Mouse (Mus musculus) right cerebral cortex, postnatal 25 days (tissue): ENCODE data around the gene Ugt1a6a.
"Not testable (repeated sequence)": the region's sequence is repeated elsewhere in the genome, so short reads cannot be mapped to it uniquely, and the experiment has no call there.

Experiments used
- DNase-seq: peaks from one replicate; pipeline ENCODE4 v3.0.0; 2022

Ugt1a6a gene

GRCm38 (mm10) chr1:88135229-88135904, 758 bp downstream of the Ugt1a6a start:
- not testable (repeated sequence) for DNase-seq

DNA sequence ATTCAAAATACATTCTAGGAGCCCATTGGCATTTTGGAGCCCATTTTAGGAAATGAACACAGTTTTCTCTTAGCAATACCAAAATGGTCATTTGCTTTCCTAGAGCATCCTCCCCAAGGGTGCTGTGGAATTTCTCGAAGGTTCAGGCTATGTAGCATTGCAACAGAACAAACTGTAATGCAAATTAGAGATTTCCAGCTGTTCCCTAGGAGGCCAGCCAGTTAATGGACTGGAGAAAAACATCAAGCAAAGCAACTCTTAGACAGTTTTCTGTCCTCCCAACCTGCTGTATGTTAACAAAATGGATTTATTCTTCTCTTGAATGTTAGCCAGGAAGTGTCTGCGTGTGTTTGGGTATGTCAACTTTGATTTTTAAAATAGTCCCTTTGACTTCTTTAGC, 2.0 kb downstream of the Ugt1a6a start:
- no peak for DNase-seq

- DNase-seq = no peak
Observed at GRCm38 (mm10) chr1:88137264-88137663, 2.7 kb downstream of the Ugt1a6a start.

DNA sequence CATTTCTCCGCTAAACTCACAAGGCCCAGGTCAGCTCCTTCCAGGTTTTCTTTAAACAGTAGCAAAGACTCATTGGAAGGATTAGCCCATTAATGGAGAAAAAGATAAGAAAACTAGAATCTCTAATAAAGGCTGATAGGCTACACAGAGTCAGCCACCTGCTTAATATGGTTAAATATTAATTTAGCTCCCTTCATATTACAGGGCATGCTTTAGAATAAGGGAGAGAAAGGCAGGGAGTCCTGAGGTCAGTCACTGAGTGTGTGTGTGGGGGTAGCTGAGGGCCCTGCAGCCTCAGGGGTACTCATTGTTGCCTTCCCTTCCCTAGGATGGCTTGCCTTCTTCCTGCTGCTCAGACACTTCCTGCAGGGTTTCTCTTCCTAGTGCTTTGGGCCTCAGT, 3.5 kb downstream of the Ugt1a6a start:
- DNase-seq = no peak

DNA sequence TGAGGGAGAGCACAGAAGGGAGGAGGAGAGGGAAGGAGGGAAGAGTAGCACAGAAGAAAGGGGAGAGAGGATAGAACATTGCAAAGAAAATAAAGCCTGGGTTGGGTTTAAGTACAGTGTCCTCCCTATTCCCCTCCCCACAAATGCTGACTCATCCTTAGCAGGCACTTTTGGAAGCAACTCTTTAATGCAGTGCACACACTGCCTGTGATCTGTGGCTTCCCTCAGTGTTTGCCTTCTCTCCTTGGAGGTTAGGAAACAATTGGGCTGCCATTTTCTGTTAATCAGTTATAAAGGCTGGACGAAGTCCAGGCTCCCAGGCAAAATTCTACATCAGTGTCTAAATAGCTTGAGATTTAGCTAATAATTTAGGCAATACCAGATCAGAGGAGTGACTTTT, 5.9 kb downstream of the Ugt1a6a start:
- DNase-seq = not testable (repeated sequence)

DNA sequence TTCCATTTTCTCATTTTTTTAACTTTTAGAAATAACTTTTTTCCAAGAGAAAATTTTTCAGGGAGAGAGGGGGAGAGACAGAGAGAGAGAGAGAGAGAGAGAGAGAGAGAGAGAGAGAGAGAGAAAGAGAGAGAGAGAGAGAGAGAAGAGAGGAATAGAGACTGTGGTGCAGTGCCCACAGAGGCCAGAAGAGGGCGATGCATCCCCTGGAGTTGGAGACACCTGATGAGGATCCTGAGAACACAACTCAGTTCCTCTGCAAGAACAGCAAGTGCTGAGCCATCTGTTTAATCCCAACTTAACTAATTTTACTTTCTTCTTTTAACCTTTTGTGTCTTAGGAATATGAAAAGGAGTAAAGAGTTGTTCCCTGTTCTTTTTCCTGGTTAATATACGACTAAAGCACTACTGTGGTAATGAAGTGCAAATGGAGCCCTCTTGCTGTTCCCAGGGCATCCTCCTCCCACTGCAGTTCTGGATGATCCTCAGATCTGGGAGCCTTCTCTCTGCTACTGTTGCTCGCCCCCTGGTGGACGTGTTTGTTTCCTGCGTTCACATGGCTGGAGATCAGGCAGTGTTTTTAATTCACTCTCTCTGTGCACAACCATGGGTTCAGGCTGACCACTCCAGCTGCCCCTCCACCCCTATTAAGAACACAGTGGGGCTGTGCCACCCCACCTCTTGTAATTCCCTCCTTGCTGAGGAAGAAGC, 9.5 kb downstream of the Ugt1a6a start:
- not testable (repeated sequence) for DNase-seq

- DNase-seq = not testable (repeated sequence)
Observed at GRCm38 (mm10) chr1:88145278-88145677, 10.7 kb downstream of the Ugt1a6a start.

DNA sequence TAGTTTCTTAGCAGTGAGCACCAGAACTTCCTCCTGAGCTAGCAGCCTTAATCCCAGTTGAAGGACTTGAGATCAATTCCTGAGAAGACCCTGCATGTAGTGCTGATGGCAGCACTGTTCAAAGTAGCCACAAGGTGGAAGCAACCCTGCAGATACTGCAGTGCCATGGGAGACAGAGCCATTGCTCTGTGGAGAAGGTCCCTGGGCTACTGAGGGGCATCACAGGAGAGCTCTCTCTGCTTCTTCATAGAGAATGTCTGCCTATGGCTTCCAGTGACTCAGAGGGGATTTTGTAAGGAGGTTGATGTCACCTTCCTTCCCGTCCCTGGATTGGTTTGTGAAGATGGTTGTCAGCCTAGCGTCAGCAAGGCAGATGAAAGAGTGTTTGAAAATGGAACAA, 15.5 kb downstream of the Ugt1a6a start:
- not testable (repeated sequence) for DNase-seq

DNA sequence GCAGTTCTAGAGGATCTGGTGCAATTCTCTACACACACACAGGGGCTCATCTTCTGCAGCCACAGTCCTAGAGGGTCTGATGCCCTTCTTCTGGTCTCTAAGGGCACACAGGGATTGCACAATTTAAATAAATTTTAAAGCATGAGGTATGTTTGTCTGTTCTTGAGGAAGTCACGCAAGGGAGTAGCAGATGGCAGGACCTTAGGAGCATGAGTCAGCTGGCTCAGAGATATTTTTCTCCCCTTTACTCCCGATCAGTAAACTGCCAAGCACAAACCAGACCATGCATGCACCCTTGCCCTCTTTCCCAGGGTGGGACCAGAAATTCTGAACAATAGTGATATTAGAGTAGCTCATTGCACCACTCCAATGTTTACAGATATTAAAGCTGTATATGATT, 23.8 kb downstream of the Ugt1a6a start:
- DNase-seq = no peak

DNA sequence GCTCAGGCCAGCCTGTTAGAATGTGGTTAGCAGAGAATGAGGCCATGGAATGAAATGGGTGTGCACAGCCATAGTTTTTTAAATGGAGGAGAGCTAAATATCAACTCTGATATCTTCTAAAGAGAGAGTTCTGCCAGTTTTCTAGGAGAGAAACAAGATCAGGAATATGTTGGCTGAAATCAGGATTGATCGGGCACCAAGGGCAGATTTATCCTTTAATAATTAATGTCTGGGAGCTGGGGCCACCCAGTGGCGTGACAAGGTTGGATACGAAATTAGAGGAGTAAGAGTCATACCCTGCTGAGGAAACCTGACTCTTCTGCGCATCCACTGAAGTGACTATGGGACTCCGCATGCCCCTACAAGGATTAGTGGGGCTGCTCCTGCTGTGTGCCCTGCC, 31.1 kb downstream of the Ugt1a6a start, which contains the start of gene Ugt1a5:
Gene Ugt1a5 (plus strand): TSS at position 302 of the 400 bp plus-strand sequence.
- DNase-seq = no peak

- not testable (repeated sequence) for DNase-seq
Observed at GRCm38 (mm10) chr1:88172190-88172589, 37.6 kb downstream of the Ugt1a6a start.

GRCm38 (mm10) chr1:88179657-88180056, 45.0 kb downstream of the Ugt1a6a start:
- DNase-seq = no peak

GRCm38 (mm10) chr1:88186325-88186935, 51.8 kb downstream of the Ugt1a6a start:
- DNase-seq = no peak

DNA sequence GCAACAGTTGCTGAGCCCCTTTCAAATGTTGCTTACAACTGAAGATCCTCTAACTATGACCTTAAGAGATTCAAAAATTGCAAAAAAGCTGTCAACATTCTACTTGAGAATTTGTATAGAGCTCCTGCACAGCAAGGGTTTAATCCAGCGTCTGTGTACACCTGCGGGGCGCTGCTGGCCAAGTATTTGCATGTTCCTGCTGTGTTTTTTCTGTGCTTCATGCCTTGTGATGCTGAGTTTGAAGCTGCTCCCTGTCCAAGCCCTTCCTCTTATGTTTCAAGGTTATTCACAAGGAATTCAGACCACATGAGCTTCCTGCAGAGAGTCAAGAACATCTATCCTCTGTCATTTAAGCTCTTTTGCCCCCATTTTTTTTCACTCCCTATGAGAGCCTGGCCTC, 57.5 kb downstream of the Ugt1a6a start:
- DNase-seq = no peak

DNA sequence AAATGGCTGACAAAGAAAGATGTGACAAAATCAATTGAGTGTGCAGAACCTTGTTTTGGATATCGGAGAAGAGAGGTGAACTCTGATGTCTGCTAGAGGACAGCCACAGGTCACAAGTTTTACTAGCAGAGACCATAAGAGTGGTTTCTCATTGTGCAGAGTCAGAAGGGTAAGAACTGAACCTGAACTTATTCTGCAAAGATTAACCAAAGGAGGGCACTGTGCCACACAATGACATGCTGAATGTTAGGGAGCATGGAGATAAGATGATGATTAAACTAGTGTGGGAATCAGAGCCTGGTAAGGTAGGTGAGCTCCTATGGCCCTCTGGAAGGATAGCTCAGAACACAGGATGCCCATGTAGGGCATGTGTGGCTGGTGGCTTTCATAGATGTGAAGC, 61.1 kb downstream of the Ugt1a6a start:
- no peak for DNase-seq

- DNase-seq = no peak
Observed at GRCm38 (mm10) chr1:88197443-88197842, 62.8 kb downstream of the Ugt1a6a start.

GRCm38 (mm10) chr1:88199996-88200395, 65.4 kb downstream of the Ugt1a6a start:
- no peak for DNase-seq

- DNase-seq = no peak
Observed at GRCm38 (mm10) chr1:88200456-88200855, 65.8 kb downstream of the Ugt1a6a start, which contains the start of gene Ugt1a2. Gene Ugt1a2, plus strand, starts transcription at chr1:88200601.

DNA sequence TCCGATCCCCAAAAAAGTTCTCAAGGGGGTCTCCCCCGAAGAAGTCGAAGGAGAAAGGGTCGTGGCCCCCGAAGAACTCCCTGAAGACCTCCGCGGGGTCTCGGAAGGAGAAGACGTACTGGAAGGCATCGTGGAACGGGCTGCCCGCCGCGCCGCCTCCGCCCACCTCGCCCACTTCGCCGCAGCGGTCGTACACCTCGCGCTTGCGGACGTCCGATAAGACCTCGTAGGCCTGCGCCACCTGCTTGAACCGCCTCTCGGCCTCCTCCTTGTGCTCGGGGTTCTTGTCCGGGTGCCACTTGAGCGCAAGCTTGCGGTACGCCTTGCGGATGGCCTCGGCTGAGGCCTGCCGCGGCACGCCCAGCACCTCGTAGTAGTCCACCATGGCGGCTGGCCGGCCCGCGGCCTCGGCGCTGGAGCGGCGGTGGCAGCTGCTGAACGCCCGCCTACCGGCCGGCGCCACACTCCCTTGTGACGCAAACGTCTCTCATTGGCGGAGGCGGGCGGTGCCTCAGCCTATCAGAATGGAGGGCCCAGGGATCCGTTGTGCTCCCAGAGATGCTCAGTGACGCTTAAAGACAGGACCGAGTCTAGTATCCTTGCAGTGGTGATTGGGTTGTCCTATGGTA, 70.8 kb downstream of the Ugt1a6a start, which contains the start of gene Dnajb3:
Gene Dnajb3 (minus strand): TSS at position 489 of the 629 bp plus-strand sequence.
- peak; percentile 89 for DNase-seq

DNA sequence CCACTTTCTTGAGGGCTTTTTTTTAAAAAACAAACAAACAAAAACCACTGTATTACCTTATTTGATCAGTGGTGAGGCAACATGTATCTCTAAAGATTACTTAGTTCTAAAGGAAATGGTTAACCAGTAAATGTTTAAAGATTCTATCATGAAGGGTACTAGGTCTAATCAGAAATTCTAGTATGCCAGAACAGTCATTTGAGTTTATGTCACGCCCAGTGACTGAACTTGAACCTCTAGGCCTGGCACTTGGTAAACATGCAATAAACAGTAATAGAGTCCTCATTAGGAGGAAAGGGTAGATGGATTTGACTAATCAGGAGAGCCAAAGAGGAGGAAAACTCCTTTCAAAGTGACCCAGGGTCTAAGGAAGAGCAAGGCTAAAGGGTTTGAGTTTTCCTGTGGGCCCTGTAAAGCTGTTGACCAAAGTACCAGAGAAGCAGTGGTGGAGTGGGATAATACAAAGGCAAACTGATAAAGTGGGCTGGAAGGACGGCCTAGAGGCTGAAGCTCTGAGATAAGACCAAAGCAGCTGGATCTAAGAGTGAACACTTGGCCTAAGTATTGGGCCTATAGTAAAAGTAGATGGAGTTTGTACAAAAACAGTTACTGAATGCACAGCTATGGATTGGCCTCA, 72.4 kb downstream of the Ugt1a6a start:
- no peak for DNase-seq

DNA sequence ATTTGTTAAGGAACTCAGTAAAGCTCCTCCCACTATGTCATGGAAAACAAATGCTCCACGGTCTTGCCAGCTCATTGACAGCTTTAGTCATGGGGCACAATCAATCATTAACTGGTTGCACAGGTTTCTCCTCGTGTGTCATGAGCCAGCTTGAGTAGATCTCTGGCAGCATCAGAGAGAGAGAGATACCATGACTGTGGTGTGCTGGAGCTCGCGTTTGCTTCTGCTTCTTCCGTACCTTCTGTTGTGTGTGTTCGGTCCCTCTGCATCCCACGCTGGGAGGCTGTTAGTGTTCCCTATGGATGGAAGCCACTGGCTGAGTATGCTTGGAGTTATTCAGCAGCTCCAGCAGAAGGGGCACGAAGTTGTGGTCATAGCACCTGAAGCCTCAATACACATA, 77.2 kb downstream of the Ugt1a6a start, which contains the start of gene Ugt1a1:
Gene Ugt1a1 (plus strand): TSS at position 148 of the 400 bp plus-strand sequence.
- no peak for DNase-seq

DNA sequence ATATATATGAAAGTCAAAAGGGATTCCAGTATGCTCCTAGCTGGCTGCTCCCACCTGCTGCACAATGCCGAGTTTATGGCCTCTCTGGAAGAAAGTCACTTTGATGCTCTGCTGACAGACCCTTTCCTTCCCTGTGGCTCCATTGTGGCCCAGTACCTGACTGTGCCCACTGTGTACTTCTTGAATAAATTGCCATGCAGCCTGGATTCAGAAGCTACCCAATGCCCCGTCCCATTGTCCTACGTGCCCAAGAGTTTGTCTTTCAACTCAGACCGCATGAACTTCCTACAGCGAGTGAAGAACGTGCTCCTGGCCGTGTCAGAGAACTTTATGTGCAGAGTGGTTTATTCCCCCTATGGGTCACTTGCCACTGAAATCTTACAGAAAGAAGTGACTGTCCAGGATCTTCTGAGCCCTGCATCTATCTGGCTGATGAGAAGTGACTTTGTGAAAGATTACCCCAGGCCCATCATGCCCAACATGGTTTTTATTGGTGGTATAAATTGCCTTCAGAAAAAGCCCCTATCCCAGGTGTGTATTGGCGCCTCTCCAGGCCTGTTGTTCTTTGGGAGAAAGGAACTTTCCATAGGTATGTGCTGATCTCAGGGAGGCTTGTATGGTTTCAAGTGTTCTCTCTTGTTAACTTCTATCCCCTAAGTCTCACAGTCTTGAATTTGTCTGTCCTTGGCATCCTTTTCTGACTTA, 77.9 kb downstream of the Ugt1a6a start:
- DNase-seq = no peak
